Mouse (Mus musculus): ENCODE results near the gene Pfas.

The Pfas gene

GRCm38 (mm10) chr11:69008182-69009121 is at the start of gene Pfas:
Gene Pfas, minus strand, starts transcription at chr11:69008460.
- peak; percentile 99 to 100 for DNase-seq

- DNase-seq: no peak
These were observed 45.6 kb upstream of the Pfas start for GRCm38 (mm10) chr11:69053848-69054247.

- no peak for DNase-seq
These were observed 44.7 kb upstream of the Pfas start for GRCm38 (mm10) chr11:69052824-69053421.

DNA sequence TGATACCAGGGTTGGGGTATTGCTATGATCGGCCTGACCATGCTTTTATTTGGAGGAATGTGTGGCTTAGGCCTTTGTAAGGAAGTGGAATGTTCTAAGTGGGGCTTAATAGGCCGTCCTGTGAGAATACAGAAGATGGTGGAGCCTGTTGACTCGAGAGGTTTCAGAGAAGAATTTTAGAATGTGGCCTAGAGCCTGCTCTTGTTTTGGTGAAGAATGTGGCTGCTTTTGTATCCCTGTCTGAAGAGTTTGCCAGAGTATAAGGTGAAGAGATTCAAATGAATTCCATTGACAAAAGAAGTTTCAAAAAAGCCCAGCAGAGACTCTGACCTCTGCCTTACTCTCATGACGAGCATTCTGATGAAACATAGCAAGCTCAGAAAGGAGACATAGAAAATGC is 43.5 kb upstream of the Pfas start:
- DNase-seq: no peak

DNA sequence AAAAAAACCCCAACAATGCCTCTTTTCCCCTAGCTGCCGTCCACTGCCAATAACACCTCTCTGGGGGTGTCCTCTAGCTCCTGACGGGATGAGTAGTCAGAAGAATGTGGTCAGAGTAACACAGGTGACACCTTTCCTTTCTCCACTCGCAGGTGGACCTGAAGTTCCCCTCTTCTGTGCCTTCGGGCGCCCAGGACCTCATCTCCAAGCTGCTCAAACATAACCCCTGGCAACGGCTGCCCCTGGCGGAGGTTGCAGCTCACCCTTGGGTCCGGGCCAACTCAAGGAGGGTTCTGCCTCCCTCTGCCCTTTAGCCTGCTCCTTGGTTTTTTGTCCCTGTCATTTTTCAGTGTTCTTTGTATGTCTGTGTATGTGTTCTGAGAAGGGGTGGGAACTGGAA is 42.5 kb upstream of the Pfas start:
- DNase-seq: peak in 1 of 2 experiments; percentile 37

DNA sequence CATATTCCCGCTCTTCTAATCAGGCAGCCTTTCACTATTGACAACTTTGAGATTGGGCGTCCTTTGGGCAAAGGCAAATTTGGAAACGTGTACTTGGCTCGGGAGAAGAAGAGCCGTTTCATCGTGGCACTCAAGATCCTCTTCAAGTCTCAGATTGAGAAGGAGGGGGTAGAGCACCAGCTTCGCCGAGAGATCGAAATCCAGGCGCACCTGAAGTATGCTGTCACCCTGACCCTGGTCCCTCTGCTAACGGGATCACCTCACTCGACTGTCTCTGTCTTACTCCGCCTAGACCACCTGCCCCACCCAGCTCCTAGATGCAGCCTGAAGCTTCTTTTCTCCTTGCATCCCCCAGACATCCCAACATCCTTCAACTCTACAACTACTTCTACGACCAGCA is 39.9 kb upstream of the Pfas start:
- DNase-seq: no peak

DNA sequence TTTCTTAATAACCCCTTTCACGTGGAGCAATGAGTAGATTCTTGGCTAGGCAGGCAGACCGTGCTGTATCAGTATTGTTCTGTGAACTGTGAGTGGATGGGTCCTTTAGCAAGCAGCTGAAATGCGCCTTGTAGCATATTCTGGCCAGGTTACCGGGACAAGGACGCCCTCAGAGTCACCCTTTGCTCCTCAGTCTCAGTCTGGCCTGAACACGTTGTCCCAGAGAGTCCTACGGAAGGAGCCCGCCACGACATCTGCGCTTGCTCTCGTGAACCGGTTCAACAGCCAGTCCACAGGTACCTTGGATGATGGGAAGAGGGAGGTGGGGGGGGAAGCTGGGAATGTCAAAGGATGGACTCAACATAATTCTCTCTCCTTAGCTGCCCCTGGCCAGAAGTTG is 39.3 kb upstream of the Pfas start:
- no peak for DNase-seq

- no peak for DNase-seq
These were observed 38.1 kb upstream of the Pfas start for GRCm38 (mm10) chr11:69046395-69046774.

- DNase-seq: peak; percentile 85 to 92
These were observed 37.5 kb upstream of the Pfas start, which contains the start of gene Aurkb for GRCm38 (mm10) chr11:69045531-69046394. Gene Aurkb, plus strand, starts transcription at chr11:69045647.

GRCm38 (mm10) chr11:69038173-69038572 is 29.9 kb upstream of the Pfas start:
- DNase-seq: no peak

DNA sequence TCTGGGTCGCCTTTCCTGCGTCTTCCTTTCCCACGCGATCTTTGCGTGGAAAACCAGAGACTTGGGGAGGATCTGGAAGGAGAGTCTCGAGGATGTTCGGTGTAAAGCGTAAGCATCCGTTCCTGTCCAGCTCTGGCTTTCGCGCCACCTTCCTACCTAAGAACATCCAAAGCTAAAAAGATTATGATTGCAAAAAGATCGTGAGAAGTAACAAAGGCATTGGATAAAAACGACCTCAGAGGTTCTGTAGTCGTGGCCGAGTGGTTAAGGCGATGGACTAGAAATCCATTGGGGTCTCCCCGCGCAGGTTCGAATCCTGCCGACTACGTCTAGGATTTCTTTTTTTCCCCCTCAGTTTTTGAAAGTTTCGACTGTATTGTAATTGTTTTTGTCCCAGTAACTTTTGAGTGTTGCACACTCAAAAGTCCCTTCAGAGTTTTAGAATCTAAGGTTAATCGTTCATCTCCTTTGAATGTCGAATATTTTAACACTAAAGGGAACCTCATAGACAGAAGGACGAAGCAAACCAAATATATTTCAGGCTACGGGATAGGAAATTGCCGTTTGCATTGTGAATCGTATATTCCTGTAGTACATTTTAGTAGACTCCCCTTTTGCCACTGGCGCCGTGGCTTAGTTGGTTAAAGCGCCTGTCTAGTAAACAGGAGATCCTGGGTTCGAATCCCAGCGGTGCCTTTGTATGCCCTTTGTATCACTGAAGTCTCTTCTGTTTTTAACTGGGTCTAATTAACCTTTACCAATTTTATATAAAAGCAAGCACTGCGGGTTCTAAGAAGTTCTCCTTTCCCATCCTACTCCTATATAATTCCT is 29.2 kb upstream of the Pfas start:
- DNase-seq: peak; percentile 87 to 90

DNA sequence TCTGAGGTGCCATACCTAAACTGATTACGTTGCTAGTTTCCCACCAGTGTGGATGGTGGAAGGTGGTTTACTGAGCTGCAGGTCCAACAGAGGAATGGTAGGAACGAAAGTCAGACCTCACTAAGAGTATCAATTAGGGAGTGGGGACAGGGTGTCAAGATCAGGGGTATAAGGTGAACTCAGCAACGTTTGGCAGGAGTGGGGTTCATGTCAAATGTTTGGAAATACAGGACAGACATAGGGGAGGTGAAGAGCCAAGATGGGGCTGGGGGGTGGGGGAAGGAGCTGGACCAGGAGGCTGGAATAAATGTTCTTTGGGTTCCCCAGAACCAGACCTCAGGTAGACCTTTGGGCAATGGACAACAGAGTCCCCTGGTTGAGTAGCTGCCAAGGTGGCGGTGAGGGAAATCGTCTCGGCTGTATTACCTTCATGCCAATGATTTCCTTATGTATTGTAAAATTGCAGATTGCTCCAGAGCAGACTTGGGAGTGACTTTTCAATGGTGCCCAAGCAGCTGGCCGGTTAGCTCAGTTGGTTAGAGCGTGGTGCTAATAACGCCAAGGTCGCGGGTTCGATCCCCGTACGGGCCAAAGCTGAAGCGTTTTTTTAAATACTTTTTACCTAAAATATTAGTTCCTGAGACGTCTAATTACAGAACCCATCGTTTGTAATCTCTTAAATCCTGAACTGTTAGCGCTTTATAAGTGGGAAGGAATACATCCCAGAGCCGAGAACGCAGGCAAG is 28.4 kb upstream of the Pfas start:
- DNase-seq: peak; percentile 93 to 95

DNA sequence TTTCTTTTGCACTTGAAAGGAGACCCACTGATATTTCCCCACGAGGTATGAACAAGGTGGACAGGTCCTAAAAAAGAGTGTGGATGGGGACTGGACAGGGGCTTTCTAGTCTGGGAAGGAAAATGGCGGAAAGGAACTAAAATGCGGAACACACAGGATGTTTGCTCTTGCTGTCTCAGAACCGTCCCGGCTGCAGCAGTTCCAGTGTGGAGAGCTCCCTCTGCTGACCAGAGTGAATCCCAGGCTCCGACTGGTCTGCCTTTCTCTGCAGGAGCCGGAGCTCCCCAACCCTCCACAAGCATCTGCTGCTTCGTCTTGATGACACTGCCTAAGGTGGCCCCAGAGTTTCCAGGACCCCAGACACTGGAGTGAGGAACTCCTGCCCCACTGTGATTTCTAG is 27.6 kb upstream of the Pfas start:
- DNase-seq: peak; percentile 92

DNA sequence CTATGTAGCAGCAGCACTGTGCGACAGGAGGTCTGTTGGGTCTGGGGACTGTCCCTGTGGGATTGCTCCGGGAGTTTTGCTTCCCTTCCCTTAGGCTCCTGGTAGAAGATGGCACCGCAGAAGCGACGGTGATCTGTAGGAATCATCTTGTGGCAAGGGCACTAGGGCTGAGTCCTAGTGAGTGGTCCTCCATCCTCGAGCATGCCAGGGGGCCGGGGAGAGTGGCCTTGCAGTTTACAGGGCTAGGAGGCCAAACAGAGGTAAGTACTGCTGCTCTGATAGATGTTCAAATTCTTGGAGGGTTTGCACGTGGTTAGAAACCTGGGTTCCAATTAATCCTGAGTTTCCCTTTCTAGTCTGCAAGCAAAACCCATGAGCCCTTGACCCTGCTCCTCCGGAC is 27.2 kb upstream of the Pfas start:
- DNase-seq: peak in 1 of 2 experiments; percentile 42

GRCm38 (mm10) chr11:69034585-69034984 is 26.3 kb upstream of the Pfas start:
- DNase-seq: no peak

- DNase-seq: no peak
These were observed 25.3 kb upstream of the Pfas start for GRCm38 (mm10) chr11:69033552-69033951.

- DNase-seq: peak in 1 of 2 experiments; percentile 36
These were observed 20.5 kb upstream of the Pfas start for GRCm38 (mm10) chr11:69028805-69029204.

DNA sequence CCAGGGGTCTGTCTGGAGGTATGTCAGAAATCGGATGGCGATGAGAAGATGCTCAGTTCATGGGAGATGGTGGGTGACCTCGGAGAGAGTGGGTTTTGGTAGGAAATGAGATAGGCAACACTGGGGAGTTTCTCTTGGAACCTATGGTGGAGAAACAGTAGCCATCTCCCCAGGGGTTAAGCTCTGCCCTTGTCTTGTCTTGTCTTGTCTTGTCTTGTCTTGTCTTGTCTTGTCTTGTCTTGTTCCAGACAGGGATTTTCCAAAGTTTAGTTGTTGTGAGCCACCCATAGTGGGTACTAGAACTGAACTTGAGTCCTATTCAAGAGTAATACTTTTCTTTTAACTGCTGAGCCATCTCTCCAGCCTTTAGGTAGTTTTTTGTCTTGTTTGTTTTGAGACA is 18.3 kb upstream of the Pfas start:
- no peak for DNase-seq

- DNase-seq: no peak
These were observed 12.4 kb upstream of the Pfas start for GRCm38 (mm10) chr11:69020691-69021090.

DNA sequence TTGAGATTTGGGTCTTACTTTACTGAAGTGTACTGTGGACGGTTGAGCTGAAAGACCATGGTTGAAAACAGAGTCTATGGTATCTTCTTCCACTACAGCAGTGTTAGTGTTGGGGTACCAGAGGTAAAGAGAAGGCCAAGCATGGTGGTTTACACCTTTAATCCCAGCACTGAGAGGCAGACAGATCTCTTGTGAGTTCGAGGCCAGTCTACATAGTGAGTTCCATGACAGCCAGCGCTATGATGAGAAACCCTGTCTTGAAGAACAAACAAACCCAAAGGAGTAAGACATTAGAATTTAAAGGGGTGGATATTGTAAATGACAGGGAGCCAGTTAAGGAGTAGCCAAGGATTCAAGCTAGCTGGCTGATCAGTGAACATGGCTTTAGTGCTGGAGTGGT is 8.5 kb upstream of the Pfas start:
- no peak for DNase-seq

DNA sequence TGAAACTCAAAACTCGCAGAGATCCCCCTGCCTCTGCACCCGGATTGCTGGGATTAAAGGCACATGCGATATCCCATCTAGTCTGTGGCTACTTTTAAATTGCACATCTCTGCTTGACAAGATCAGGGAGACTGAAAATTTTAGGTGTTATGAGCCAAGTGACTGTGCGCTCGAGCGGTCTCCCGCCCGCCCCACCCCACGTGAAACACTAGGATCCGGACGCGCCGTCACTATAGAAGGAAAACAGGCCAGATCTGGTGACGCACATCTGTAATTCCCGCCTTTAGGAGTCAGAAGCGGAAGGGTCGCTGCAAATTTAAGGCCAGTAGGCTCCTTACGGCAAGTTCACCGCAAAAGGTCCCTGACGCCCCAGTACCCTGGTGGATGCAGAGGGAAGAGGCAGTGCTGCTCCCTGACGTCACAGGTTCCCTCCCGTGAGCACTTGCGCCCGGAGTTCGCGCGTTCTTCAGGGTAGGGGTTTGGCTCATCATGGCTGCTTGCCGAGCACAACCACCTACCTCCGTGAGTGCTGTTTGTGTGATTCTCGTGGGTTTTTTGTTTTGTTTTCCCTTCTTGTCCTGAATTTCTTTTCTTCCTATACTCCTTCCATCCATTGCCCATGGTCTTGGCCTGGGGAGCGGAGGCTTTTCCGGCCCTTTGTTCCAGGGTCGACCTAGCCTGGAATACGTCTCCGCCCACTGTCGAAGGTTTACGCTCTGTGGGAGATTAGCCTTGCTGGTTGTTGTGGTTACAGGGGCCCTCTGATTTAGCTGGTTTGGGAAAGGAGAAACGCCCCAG is 7.6 kb upstream of the Pfas start, which contains the start of gene Ctc1:
TSS of gene Ctc1 (plus strand) at position 268 of the 798 bp plus-strand sequence.
- peak; percentile 92 to 93 for DNase-seq

All from cerebellum, postnatal 14 days (tissue).